Mouse (Mus musculus): ENCODE data around the gene Nuak2. TPM values are rescaled to one million over a fixed set of nuclear protein-coding genes. Genes with fewer than 3 reads are reported as not detected.

The Nuak2 gene
- polyA plus RNA-seq, 1 experiment from 2014 or later, result 38.0 TPM

- peaks cover 16% of the 10 kb centered on the region for H3K4me1 ChIP-seq (ENCODE audit: control insufficient read depth, insufficient read depth, low read length)
- H3K27me3 ChIP-seq (ENCODE audit: control insufficient read depth, insufficient read depth, low read length), result no peaks in the 10 kb centered on the region
- H3K9ac ChIP-seq (replicated peaks; ENCODE audit: low read length), result no peak overlapping the region
- peak; percentile 86 for DNase-seq
- H3K4me2 ChIP-seq (ENCODE audit: low read length), result no peak overlapping the region
- no peak overlapping the region for H3K4me3 ChIP-seq (replicated peaks; ENCODE audit: low read depth, low read length)
- H3K36me3 ChIP-seq (ENCODE audit: control insufficient read depth, insufficient read depth, low read length), result no peaks in the 10 kb centered on the region
- no peak; the same call in 1 of the 2 replicates for ATAC-seq (ENCODE audit: low FRiP score, low TSS enrichment)
- 58% methylated on average over 3 of the region's 3 CpGs for WGBS
- H3K27ac ChIP-seq (replicated peaks; ENCODE audit: low read depth, low read length), result no peak overlapping the region
- H3K9me3 ChIP-seq (ENCODE audit: control insufficient read depth, low read length), result no peaks in the 10 kb centered on the region
Observed at GRCm38 (mm10) chr1:132312703-132313102, 3.2 kb upstream of the Nuak2 start.

- DNase-seq, result no peak
- Histone ChIP-seq H3K9me3 (ENCODE audit: control insufficient read depth, low read length) (no peaks in the 10 kb centered on the region), H3K36me3 (ENCODE audit: control insufficient read depth, insufficient read depth, low read length) (no peaks in the 10 kb centered on the region), H3K4me3 (replicated peaks; ENCODE audit: low read depth, low read length) (peak overlapping the region; percentile 83), H3K4me2 (ENCODE audit: low read length) (peak overlapping the region; percentile 81), H3K4me1 (ENCODE audit: control insufficient read depth, insufficient read depth, low read length) (peaks cover 51% of the 10 kb centered on the region), H3K27me3 (ENCODE audit: control insufficient read depth, insufficient read depth, low read length) (no peaks in the 10 kb centered on the region), H3K27ac (replicated peaks; ENCODE audit: low read depth, low read length) (peak overlapping the region; percentile 95), H3K9ac (replicated peaks; ENCODE audit: low read length) (peak overlapping the region; percentile 75)
- 6% methylated on average over 7 of the region's 7 CpGs for WGBS
- ATAC-seq (ENCODE audit: low FRiP score, low TSS enrichment), result no peak
Observed at GRCm38 (mm10) chr1:132316625-132316994, 684 bp downstream of the Nuak2 start.

- no peak for ATAC-seq (ENCODE audit: low FRiP score, low TSS enrichment)
- peak overlapping the region; percentile 50 for H3K9ac ChIP-seq (replicated peaks; ENCODE audit: low read length)
- H3K27me3 ChIP-seq (ENCODE audit: control insufficient read depth, insufficient read depth, low read length), result no peaks in the 10 kb centered on the region
- H3K27ac ChIP-seq (replicated peaks; ENCODE audit: low read depth, low read length), result peak overlapping the region; percentile 95
- no peaks in the 10 kb centered on the region for H3K36me3 ChIP-seq (ENCODE audit: control insufficient read depth, insufficient read depth, low read length)
- WGBS, result 5% methylated on average over 4 of the region's 4 CpGs
- H3K4me3 ChIP-seq (replicated peaks; ENCODE audit: low read depth, low read length), result peak overlapping the region; percentile 83
- H3K9me3 ChIP-seq (ENCODE audit: control insufficient read depth, low read length), result no peaks in the 10 kb centered on the region
- peak overlapping the region; percentile 81 for H3K4me2 ChIP-seq (ENCODE audit: low read length)
- peaks cover 59% of the 10 kb centered on the region for H3K4me1 ChIP-seq (ENCODE audit: control insufficient read depth, insufficient read depth, low read length)
- peak; percentile 65 for DNase-seq
Observed at GRCm38 (mm10) chr1:132317413-132317812, 1.5 kb downstream of the Nuak2 start.

GRCm38 (mm10) chr1:132317894-132318863 is 2.3 kb downstream of the Nuak2 start:
- ATAC-seq (ENCODE audit: low FRiP score, low TSS enrichment) (no peak), DNase-seq (no peak)
- Histone ChIP-seq H3K4me3 (replicated peaks; ENCODE audit: low read depth, low read length) (peak overlapping the region; percentile 83), H3K36me3 (ENCODE audit: control insufficient read depth, insufficient read depth, low read length) (no peaks in the 10 kb centered on the region), H3K9me3 (ENCODE audit: control insufficient read depth, low read length) (no peaks in the 10 kb centered on the region), H3K27ac (replicated peaks; ENCODE audit: low read depth, low read length) (peak overlapping the region; percentile 95), H3K4me2 (ENCODE audit: low read length) (peak overlapping the region; percentile 81), H3K27me3 (ENCODE audit: control insufficient read depth, insufficient read depth, low read length) (no peaks in the 10 kb centered on the region), H3K4me1 (ENCODE audit: control insufficient read depth, insufficient read depth, low read length) (peaks cover 67% of the 10 kb centered on the region), H3K9ac (replicated peaks; ENCODE audit: low read length) (peak overlapping the region; percentile 50)
- 5% methylated on average over 8 of the region's 8 CpGs for WGBS

- peaks cover 77% of the 10 kb centered on the region for H3K4me1 ChIP-seq (ENCODE audit: control insufficient read depth, insufficient read depth, low read length)
- ATAC-seq (ENCODE audit: low FRiP score, low TSS enrichment), result no peak
- WGBS, result 15% methylated on average over 5 of the region's 5 CpGs
- no peaks in the 10 kb centered on the region for H3K36me3 ChIP-seq (ENCODE audit: control insufficient read depth, insufficient read depth, low read length)
- H3K4me3 ChIP-seq (replicated peaks; ENCODE audit: low read depth, low read length), result peak overlapping the region; percentile 83
- DNase-seq, result peak; percentile 89
- H3K27ac ChIP-seq (replicated peaks; ENCODE audit: low read depth, low read length), result peak overlapping the region; percentile 95
- no peaks in the 10 kb centered on the region for H3K27me3 ChIP-seq (ENCODE audit: control insufficient read depth, insufficient read depth, low read length)
- peak overlapping the region; percentile 50 for H3K9ac ChIP-seq (replicated peaks; ENCODE audit: low read length)
- peak overlapping the region; percentile 81 for H3K4me2 ChIP-seq (ENCODE audit: low read length)
- H3K9me3 ChIP-seq (ENCODE audit: control insufficient read depth, low read length), result no peaks in the 10 kb centered on the region
Observed at GRCm38 (mm10) chr1:132319242-132319641, 3.3 kb downstream of the Nuak2 start.

- H3K9me3 ChIP-seq (ENCODE audit: control insufficient read depth, low read length), result no peaks in the 10 kb centered on the region
- peak overlapping the region; percentile 95 for H3K27ac ChIP-seq (replicated peaks; ENCODE audit: low read depth, low read length)
- H3K27me3 ChIP-seq (ENCODE audit: control insufficient read depth, insufficient read depth, low read length), result no peaks in the 10 kb centered on the region
- peak overlapping the region; percentile 40 for H3K4me2 ChIP-seq (ENCODE audit: low read length)
- no peak overlapping the region for H3K4me3 ChIP-seq (replicated peaks; ENCODE audit: low read depth, low read length)
- peaks cover 95% of the 10 kb centered on the region for H3K4me1 ChIP-seq (ENCODE audit: control insufficient read depth, insufficient read depth, low read length)
- 18% methylated on average over 7 of the region's 7 CpGs for WGBS
- DNase-seq (peak; percentile 66), ATAC-seq (ENCODE audit: low FRiP score, low TSS enrichment) (no peak)
- peaks cover 19% of the 10 kb centered on the region for H3K36me3 ChIP-seq (ENCODE audit: control insufficient read depth, insufficient read depth, low read length)
- peak overlapping the region; percentile 41; the same call in 1 of the 2 replicates for H3K9ac ChIP-seq (replicated peaks; ENCODE audit: low read length)
Observed at GRCm38 (mm10) chr1:132321821-132322580, 6.1 kb downstream of the Nuak2 start.

- DNase-seq (peak; percentile 91), ATAC-seq (ENCODE audit: low FRiP score, low TSS enrichment) (peak; percentile 88)
- Histone ChIP-seq H3K4me1 (ENCODE audit: control insufficient read depth, insufficient read depth, low read length) (peaks cover 94% of the 10 kb centered on the region), H3K9ac (replicated peaks; ENCODE audit: low read length) (peak overlapping the region; percentile 41; the same call in 1 of the 2 replicates), H3K4me3 (replicated peaks; ENCODE audit: low read depth, low read length) (no peak overlapping the region), H3K36me3 (ENCODE audit: control insufficient read depth, insufficient read depth, low read length) (peaks cover 29% of the 10 kb centered on the region), H3K27me3 (ENCODE audit: control insufficient read depth, insufficient read depth, low read length) (no peaks in the 10 kb centered on the region), H3K4me2 (ENCODE audit: low read length) (peak overlapping the region; percentile 40), H3K9me3 (ENCODE audit: control insufficient read depth, low read length) (no peaks in the 10 kb centered on the region), H3K27ac (replicated peaks; ENCODE audit: low read depth, low read length) (peak overlapping the region; percentile 95)
- 4% methylated on average over 13 of the region's 13 CpGs for WGBS
Observed at GRCm38 (mm10) chr1:132322711-132323542, 7.0 kb downstream of the Nuak2 start.

- H3K4me1 ChIP-seq (ENCODE audit: control insufficient read depth, insufficient read depth, low read length), result peaks cover 76% of the 10 kb centered on the region
- DNase-seq (peak; percentile 85), ATAC-seq (ENCODE audit: low FRiP score, low TSS enrichment) (peak; percentile 8; the same call in 1 of the 2 replicates)
- H3K36me3 ChIP-seq (ENCODE audit: control insufficient read depth, insufficient read depth, low read length), result peaks cover 62% of the 10 kb centered on the region
- H3K27me3 ChIP-seq (ENCODE audit: control insufficient read depth, insufficient read depth, low read length), result no peaks in the 10 kb centered on the region
- H3K9ac ChIP-seq (replicated peaks; ENCODE audit: low read length), result no peak overlapping the region
- WGBS, result 42% methylated on average over 9 of the region's 9 CpGs
- H3K4me3 ChIP-seq (replicated peaks; ENCODE audit: low read depth, low read length), result no peak overlapping the region
- H3K4me2 ChIP-seq (ENCODE audit: low read length), result no peak overlapping the region
- H3K9me3 ChIP-seq (ENCODE audit: control insufficient read depth, low read length), result no peaks in the 10 kb centered on the region
- H3K27ac ChIP-seq (replicated peaks; ENCODE audit: low read depth, low read length), result peak overlapping the region; percentile 68
Observed at GRCm38 (mm10) chr1:132326777-132327176, 10.9 kb downstream of the Nuak2 start.
